16 mouse cellular contexts compared by ENCODE assay signal in genomic region chr19:25230058-25230974, GRCm38 (mm10). TPM values are rescaled to one million over a fixed set of nuclear protein-coding genes. Genes with fewer than 3 reads are reported as not detected.
DNase-seq lines count a peak whose midpoint lies in the region; ATAC-seq and TF ChIP-seq lines count a peak whose summit lies in the region.
"Had no signal": no experiment of that assay in that cellular context is flagged by ENCODE, and none has a peak within 500 bp of the region (broad histone marks: within the 10 kb centered on the region; RNA-seq: fewer than 3 reads in every experiment).

No protein-coding gene starts in this region.

- H3K4me2 ChIP-seq in heart, postnatal 0 days (ENCODE audit: low read depth, low read length): no peak overlapping the region
- no peak overlapping the region for H3K4me2 ChIP-seq in midbrain, postnatal 0 days (ENCODE audit: low read depth, low read length, poor library complexity, severe bottlenecking)
- no peak overlapping the region for H3K4me2 ChIP-seq in midbrain, embryonic 16.5 days (ENCODE audit: low read length)
- no peak overlapping the region for H3K4me2 ChIP-seq in liver, postnatal 0 days (ENCODE audit: low read depth, low read length)

- H3K4me3 ChIP-seq in heart, postnatal 0 days (ENCODE audit: low read depth, low read length): no peak overlapping the region
- H3K4me3 ChIP-seq in midbrain, postnatal 0 days (ENCODE audit: low read depth, low read length): no peak overlapping the region
- H3K4me3 ChIP-seq in midbrain, embryonic 16.5 days (ENCODE audit: low read depth, low read length): no peak overlapping the region
- H3K4me3 ChIP-seq in liver, postnatal 0 days (ENCODE audit: low read depth, low read length): no peak overlapping the region

- H3K9me3 ChIP-seq in heart, postnatal 0 days (replicated peaks; ENCODE audit: control insufficient read depth, low read length): no peaks in the 10 kb centered on the region
- no peaks in the 10 kb centered on the region for H3K9me3 ChIP-seq in midbrain, postnatal 0 days (ENCODE audit: low read length)
- no peaks in the 10 kb centered on the region for H3K9me3 ChIP-seq in midbrain, embryonic 16.5 days (replicated peaks; ENCODE audit: control insufficient read depth, low read length, poor library complexity, severe bottlenecking)
- H3K9me3 ChIP-seq in liver, postnatal 0 days (ENCODE audit: low read length): no peaks in the 10 kb centered on the region

- TF ChIP-seq CTCF in heart, postnatal 0 days (IDR thresholded peaks at IDR 0.05; ENCODE audit: low read depth): no peak
- TF ChIP-seq CTCF in midbrain, postnatal 0 days (IDR thresholded peaks at IDR 0.05): no peak
- no peak for TF ChIP-seq CTCF in liver, postnatal 0 days (IDR thresholded peaks at IDR 0.05; ENCODE audit: low read depth)

- no peak for TF ChIP-seq EP300 in heart, postnatal 0 days (IDR thresholded peaks at IDR 0.05; ENCODE audit: low read depth)
- no peak for TF ChIP-seq EP300 in liver, postnatal 0 days (IDR thresholded peaks at IDR 0.05; ENCODE audit: low read depth)

- H3K9ac ChIP-seq in heart, postnatal 0 days (replicated peaks; ENCODE audit: low read depth, low read length): no peak overlapping the region
- H3K9ac ChIP-seq in midbrain, postnatal 0 days (replicated peaks; ENCODE audit: low read length, poor library complexity, severe bottlenecking): no peak overlapping the region
- H3K9ac ChIP-seq in midbrain, embryonic 16.5 days (ENCODE audit: low read depth, low read length): no peak overlapping the region
- no peak overlapping the region for H3K9ac ChIP-seq in liver, postnatal 0 days (replicated peaks)

- 0 out of 2 replicates have a peak, but pooled peaks have one; percentile 14 for ATAC-seq in heart, postnatal 0 days (ENCODE audit: insufficient read depth, low read depth)
- no peak for ATAC-seq in midbrain, postnatal 0 days (ENCODE audit: low FRiP score)
- no peak for ATAC-seq in midbrain, embryonic 16.5 days
- peak; percentile 99 for ATAC-seq in liver, postnatal 0 days

- H3K27ac ChIP-seq in heart, postnatal 0 days (ENCODE audit: low read depth): no peak overlapping the region
- H3K27ac ChIP-seq in midbrain, postnatal 0 days (ENCODE audit: low read depth, low read length): no peak overlapping the region
- H3K27ac ChIP-seq in midbrain, embryonic 16.5 days (ENCODE audit: low read length): no peak overlapping the region
- H3K27ac ChIP-seq in liver, postnatal 0 days (ENCODE audit: low read depth): peak overlapping the region; percentile 34; the same call in 1 of the 2 replicates

- H3K27me3 ChIP-seq in heart, postnatal 0 days (ENCODE audit: control insufficient read depth, insufficient read depth, low read length): peaks cover 4% of the 10 kb centered on the region; the same call in 1 of the 2 replicates
- H3K27me3 ChIP-seq in midbrain, postnatal 0 days (ENCODE audit: insufficient read depth, low read length): no peaks in the 10 kb centered on the region
- peaks cover 4% of the 10 kb centered on the region; the same call in 1 of the 2 replicates for H3K27me3 ChIP-seq in midbrain, embryonic 16.5 days (ENCODE audit: control insufficient read depth, insufficient read depth, low read depth, low read length)
- 0 out of 2 replicates have a peak, but pooled peaks cover 5% of the 10 kb centered on the region for H3K27me3 ChIP-seq in liver, postnatal 0 days (ENCODE audit: insufficient read depth, low read length)

- H3K36me3 ChIP-seq in heart, postnatal 0 days (replicated peaks; ENCODE audit: control insufficient read depth, insufficient read depth, low read length): no peaks in the 10 kb centered on the region
- H3K36me3 ChIP-seq in midbrain, postnatal 0 days (ENCODE audit: insufficient read depth, low read length): no peaks in the 10 kb centered on the region
- no peaks in the 10 kb centered on the region for H3K36me3 ChIP-seq in midbrain, embryonic 16.5 days (ENCODE audit: control insufficient read depth, insufficient read depth, low read length)
- H3K36me3 ChIP-seq in liver, postnatal 0 days (replicated peaks; ENCODE audit: insufficient read depth, low read length): no peaks in the 10 kb centered on the region

- peaks cover 8% of the 10 kb centered on the region for H3K4me1 ChIP-seq in heart, postnatal 0 days (ENCODE audit: control insufficient read depth, insufficient read depth)
- no peaks in the 10 kb centered on the region for H3K4me1 ChIP-seq in midbrain, postnatal 0 days (ENCODE audit: insufficient read depth, low read length)
- no peaks in the 10 kb centered on the region for H3K4me1 ChIP-seq in midbrain, embryonic 16.5 days (ENCODE audit: control insufficient read depth, insufficient read depth, low read length)
- H3K4me1 ChIP-seq in liver, postnatal 0 days (ENCODE audit: insufficient read depth): 0 out of 2 replicates have a peak, but pooled peaks cover 2% of the 10 kb centered on the region

- peak; percentile 38 for DNase-seq in embryo, embryonic 10.5 days (ENCODE audit: low spot score)
- DNase-seq in embryo, embryonic 10 days (ENCODE audit: low spot score): no peak
- no peak for DNase-seq in heart, postnatal 0 days (ENCODE audit: low spot score)
- no peak for DNase-seq in heart, adult 18-20 months
- peak; percentile 34 for DNase-seq in midbrain, postnatal 0 days (ENCODE audit: low spot score)
- DNase-seq in liver, postnatal 0 days: no peak
- no peak for DNase-seq in thymus, postnatal 0 days (ENCODE audit: low spot score)
- DNase-seq: adrenal gland, postnatal 14 days; cerebellum, adult 11-12 months; cerebellum, postnatal 14 days; gastrocnemius, postnatal 14 days; heart, postnatal 4 days; kidney, adult 18-20 months; kidney, postnatal 10 days; thymus, adult 18-20 months had no signal

- WGBS in heart, postnatal 0 days: 79% methylated on average over 4 of the region's 4 CpGs
- 74% methylated on average over 4 of the region's 4 CpGs for WGBS in midbrain, postnatal 0 days
- 80% methylated on average over 4 of the region's 4 CpGs for WGBS in midbrain, embryonic 16.5 days
- WGBS in liver, postnatal 0 days (ENCODE audit: insufficient replicate concordance): 68% methylated on average over 4 of the region's 4 CpGs

RNA-seq across cellular contexts. Expression of gene Kank1, which starts 6.5 kb away (rescaled TPM):
- total RNA-seq in heart, postnatal 0 days (2014; rRNA removed; ENCODE audit: low replicate concordance): 41.2 and 53.5 TPM in 2 replicates
- polyA plus RNA-seq in heart, postnatal 0 days (2015; fragmentation: Nextera tagmentation; extraction: Ambion mirVana): 26.2 and 27.0 TPM in 2 replicates
- total RNA-seq in heart, adult 18-20 months (2021): 10 to 100 TPM; 37.2 to 38.1 TPM
- 9.1 and 16.6 TPM in 2 replicates for total RNA-seq in midbrain, postnatal 0 days (2014; rRNA removed)
- 5.9 and 6.0 TPM in 2 replicates for polyA plus RNA-seq in midbrain, postnatal 0 days (2015; fragmentation: Nextera tagmentation; extraction: Ambion mirVana)
- 6.0 and 8.4 TPM in 2 replicates for polyA plus RNA-seq in midbrain, embryonic 16.5 days (2015; fragmentation: Nextera tagmentation; extraction: Ambion mirVana)
- 5.4 and 8.2 TPM in 2 replicates for polyA plus RNA-seq in liver, postnatal 0 days (2015; fragmentation: Nextera tagmentation; extraction: Ambion mirVana)
- 3.7 TPM in 2 replicates for polyA plus RNA-seq in thymus, postnatal 0 days (2015; fragmentation: Nextera tagmentation; extraction: Ambion mirVana)

Comparison
In these comparisons a context has a peak if more than half of its experiments do, and no peak if none do; other contexts are left out.
1. DNase-seq: peak in embryo, embryonic 10.5 days (single experiment) and midbrain, postnatal 0 days (single experiment); none in embryo, embryonic 10 days (single experiment), heart, postnatal 0 days (single experiment), heart, adult 18-20 months (0 of 2), liver, postnatal 0 days (single experiment) and thymus, postnatal 0 days (single experiment).
2. ATAC-seq: peak in heart, postnatal 0 days (single experiment) and liver, postnatal 0 days (single experiment); none in midbrain, postnatal 0 days (single experiment) and midbrain, embryonic 16.5 days (single experiment).